Mouse (Mus musculus): ENCODE measurements around the gene Rap1a.
A peak's percentile ranks its signal among the peaks of the same experiment; 100 is the strongest.

Gene Rap1a

DNA sequence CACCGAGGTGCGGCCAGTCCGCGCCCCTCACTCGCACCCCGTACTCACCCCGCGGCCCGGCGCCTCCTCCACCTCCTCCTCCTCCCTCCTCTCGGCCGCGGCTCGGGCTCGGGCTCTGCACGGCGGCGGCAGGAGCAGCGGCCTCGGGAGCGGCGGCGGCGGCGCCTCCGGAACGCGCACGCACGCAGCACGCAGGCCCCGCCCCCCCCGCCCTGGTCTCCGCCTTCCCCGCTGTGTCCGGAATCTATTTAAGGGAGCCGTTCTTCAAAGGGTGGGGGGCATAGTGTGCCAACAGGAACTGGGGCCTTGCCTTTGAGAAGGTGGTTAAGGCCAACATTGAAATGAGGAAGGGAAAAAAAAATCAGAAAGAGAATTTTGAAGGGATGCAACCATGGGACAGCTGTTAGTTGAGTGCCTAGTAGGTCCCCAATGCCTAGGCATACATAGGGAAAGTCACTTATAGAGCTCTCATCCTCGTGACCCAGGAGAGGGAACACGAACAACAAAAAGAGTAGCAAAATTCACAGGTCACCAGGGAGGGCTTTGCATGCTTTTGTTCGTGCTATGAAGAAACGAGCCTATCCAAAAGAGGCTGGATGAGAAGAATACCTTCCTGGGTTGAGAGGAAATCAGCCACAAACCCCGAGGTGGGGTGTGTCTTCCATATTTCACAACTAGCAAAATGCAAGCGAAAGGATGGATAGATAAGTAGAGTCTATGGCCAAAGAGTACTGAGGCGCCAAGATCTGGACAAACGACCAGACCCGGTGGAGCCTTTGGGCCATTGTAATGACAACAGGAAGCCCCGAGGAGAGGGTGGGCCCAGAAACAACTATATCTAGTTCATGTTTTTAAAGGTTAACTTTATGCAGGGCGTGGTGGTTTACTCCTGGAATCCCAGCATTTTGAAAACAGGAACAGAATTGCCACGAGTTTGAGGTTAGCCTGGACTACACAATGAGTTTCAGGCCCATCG lies at the start of gene Rap1a:
TSS of gene Rap1a (minus strand) at position 146 of the 976 bp plus-strand sequence.
- no peak for TF ChIP-seq GATA4 (IDR thresholded peaks at IDR 0.05; ENCODE audit: insufficient replicate concordance, low read length)

DNA sequence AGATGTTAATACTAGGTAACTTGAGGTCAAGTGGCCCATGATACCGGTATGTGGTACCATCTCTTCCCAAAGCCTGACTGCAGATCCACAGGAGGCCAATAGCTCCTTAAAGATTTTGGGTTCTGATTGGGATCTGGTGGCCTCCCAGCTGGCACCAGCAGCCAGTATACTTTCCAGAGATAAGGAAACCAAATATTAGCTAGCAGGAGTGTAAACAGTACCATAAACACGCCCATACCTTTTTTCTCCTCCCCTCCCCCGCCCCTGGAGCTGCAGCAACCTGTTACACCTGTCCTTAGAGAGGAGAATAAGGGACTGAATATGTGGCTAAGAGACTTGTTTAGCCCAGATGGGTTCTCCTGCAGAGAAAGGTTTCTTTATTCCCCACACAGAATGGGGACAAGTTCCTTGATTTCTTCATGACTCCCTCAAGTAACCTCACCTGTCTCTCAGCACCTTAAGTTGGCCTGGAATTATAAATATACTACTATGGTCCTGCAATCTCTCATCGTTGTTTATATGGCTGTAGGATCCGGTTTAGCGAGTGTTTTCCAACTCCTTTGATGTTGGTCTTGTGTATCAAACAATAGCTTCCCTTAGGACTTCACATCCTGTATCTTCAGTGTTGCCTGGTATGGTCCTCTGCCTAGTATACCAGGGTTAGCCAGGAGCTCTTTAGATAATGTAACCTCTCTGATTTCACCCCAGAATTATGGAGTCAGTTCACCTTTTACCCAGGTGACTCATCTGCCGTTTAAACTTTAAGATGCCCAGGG lies 45.3 kb upstream of the Rap1a start:
- peak; percentile 44; the same call in 1 of the 2 replicates for TF ChIP-seq GATA4 (IDR thresholded peaks at IDR 0.05; ENCODE audit: insufficient replicate concordance, low read length)

GRCm38 (mm10) chr3:105839836-105840235 lies 38.7 kb upstream of the Rap1a start:
- TF ChIP-seq GATA4 (IDR thresholded peaks at IDR 0.05; ENCODE audit: insufficient replicate concordance, low read length) = no peak

DNA sequence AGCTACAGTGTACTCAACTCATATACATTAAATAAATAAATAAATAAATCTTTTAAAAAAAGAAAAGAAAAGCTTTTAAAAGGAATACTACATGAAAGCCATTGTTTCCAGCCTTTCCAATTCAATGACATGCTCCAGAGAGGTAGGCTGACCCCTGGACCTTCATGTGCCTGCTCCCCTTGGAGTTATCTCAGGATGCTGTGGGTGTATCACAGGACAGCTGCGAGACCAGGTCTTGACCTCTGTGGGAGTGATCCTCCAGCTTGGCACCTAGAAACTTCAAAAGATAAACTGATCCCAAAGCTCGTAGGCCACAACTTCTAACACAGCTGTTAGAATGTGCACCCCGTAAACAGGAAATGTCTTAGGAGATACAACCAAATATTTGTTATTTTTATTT lies 37.5 kb upstream of the Rap1a start:
- TF ChIP-seq GATA4 (IDR thresholded peaks at IDR 0.05; ENCODE audit: insufficient replicate concordance, low read length) = no peak

GRCm38 (mm10) chr3:105836883-105837282 lies 35.7 kb upstream of the Rap1a start:
- TF ChIP-seq GATA4 (IDR thresholded peaks at IDR 0.05; ENCODE audit: insufficient replicate concordance, low read length) = no peak

DNA sequence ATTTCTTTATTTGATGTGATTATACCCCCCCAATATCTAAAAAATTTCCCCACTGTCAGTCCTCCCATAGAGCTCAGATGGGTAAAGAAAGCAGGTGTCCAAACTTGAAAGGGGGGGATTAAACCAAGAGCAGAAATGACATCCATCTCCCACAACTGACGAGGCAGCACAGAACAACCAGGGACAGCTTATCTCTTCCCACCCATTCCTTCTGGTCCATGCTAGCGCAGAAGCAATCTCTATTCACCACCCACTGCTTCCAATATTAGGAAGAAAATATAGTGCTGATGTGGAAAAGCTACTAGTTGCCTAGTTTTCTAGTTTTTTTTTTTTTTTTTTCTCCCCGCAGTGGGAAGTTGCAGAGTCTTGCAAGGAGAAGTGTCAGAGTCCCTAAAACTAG lies 34.7 kb upstream of the Rap1a start:
- TF ChIP-seq GATA4 (IDR thresholded peaks at IDR 0.05; ENCODE audit: insufficient replicate concordance, low read length) = no peak

DNA sequence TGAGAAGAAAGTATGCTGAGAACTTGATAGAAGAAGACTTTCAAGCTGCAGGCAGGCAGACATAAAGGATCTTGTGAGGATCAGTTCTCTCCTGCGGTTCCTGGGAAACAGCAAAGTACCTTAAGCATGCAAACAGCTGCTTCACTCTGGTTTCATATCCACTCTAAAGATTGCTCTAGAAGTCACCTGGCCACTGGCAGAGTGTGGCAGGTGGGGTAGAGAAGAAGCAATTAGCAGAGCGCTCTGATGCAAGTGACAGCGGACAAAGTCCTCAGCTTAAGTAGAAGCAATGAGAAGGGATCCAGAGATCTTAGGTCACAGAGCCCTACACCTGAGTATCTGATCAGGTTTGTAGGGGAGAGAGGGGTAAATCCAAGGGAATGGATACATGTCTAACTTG lies 30.4 kb upstream of the Rap1a start:
- TF ChIP-seq GATA4 (IDR thresholded peaks at IDR 0.05; ENCODE audit: insufficient replicate concordance, low read length) = no peak

- peak; percentile 71; the same call in 1 of the 2 replicates for TF ChIP-seq GATA4 (IDR thresholded peaks at IDR 0.05; ENCODE audit: insufficient replicate concordance, low read length)
Observed at GRCm38 (mm10) chr3:105825501-105826161, 24.5 kb upstream of the Rap1a start.

DNA sequence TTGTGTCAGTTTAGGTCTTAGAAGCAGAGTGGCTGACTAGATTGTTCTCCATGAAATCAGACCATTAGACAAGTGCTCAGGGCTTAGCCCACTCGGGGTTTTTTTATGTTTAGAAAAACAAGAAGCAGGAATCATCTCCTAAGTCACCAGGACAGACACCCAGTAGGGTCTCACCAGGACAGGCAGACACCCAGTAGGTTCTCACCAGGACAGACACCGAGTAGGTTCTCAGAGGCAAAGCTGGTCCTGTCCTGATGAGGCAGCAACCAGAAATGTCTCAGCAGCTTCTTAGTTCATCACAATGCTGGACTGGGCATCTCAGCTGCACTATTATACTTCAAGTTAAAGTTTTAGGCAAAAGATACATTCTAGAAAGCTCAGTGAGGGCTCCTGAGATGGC lies 23.6 kb upstream of the Rap1a start:
- no peak for TF ChIP-seq GATA4 (IDR thresholded peaks at IDR 0.05; ENCODE audit: insufficient replicate concordance, low read length)

- TF ChIP-seq GATA4 (IDR thresholded peaks at IDR 0.05; ENCODE audit: insufficient replicate concordance, low read length) = no peak
Observed at GRCm38 (mm10) chr3:105824103-105824502, 23.0 kb upstream of the Rap1a start.

GRCm38 (mm10) chr3:105823609-105824008 lies 22.5 kb upstream of the Rap1a start:
- TF ChIP-seq GATA4 (IDR thresholded peaks at IDR 0.05; ENCODE audit: insufficient replicate concordance, low read length) = no peak

GRCm38 (mm10) chr3:105821504-105821903 lies 20.4 kb upstream of the Rap1a start:
- TF ChIP-seq GATA4 (IDR thresholded peaks at IDR 0.05; ENCODE audit: insufficient replicate concordance, low read length) = no peak

DNA sequence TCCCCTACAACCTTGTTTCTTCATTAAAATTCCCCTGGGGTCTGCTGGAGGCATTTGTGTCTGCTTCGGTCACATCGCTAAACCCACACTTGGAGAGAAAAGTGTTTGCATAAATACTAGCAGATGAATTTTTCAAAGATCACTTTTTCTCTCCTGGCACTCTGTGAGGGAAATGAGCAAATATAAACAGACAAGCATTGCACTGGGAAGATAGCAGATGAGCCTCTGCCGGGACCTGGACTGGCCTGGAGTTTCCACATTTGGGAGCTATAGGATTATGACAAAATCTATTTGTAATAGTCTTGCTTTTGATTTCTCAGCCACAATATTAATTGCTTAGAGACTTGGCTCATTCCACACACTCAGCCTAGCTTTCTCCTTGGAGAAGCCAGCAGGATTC lies 19.1 kb upstream of the Rap1a start:
- no peak for TF ChIP-seq GATA4 (IDR thresholded peaks at IDR 0.05; ENCODE audit: insufficient replicate concordance, low read length)

DNA sequence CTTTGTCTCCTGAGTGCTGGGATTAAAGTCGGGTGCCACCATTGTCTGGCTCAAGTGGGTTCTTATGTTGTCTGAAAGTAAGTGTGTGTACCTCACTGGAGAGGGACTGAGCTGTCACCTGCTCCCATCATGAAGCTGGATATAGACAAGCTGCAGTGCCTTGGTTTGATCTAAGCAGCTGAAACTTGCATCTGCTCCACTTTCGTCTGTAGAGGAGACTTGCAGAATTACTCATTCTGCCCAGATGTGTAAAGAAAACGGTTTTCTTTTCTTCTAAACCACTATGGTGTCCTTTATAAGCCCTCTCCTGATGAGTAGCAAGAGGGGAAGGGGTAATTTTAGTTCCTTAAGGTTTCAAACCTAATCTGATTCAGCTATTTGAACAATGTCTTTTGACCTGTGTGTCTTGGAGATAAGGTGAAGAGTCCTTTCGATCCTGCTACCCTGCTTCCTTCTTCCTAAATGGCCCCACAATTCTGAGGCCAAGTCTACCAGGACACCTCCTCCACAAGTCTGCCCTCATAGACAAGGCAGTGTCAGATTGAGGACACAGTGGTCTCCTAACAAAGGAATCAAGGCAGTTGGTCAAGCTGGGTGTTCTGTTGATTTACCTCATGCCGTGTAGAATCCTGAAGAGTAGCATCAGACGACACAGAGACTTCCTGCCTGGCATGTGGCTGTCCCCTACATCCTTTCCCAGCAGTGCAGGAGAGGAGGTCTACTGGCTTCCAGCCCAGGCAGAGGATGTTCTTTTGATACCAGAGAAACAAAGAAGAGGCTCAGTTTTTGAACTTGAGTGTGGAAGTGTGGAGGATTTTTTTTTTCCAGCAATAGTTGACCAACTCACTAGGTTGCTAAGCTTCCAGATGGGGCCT lies 17.2 kb upstream of the Rap1a start:
- no peak; the same call in 1 of the 2 replicates for TF ChIP-seq GATA4 (IDR thresholded peaks at IDR 0.05; ENCODE audit: insufficient replicate concordance, low read length)
